Mouse (Mus musculus) hindbrain, embryonic 16.5 days (tissue): ENCODE measurements around the gene Vac14. TPM values are rescaled to one million over a fixed set of nuclear protein-coding genes. Genes with fewer than 3 reads are reported as not detected.
A peak's percentile ranks its signal among the peaks of the same experiment; 100 is the strongest.

Source experiments
- ATAC-seq: fragments of 200-750 bp; cut with Nextera tagmentation; 2 replicates; pipeline ENCODE4 v1.8.0; 2017; ENCODE audit warnings: moderate TSS enrichment, moderate library complexity
- H3K27ac ChIP-seq: fragments of 300-500 bp; sonication (generic); 2 replicates; pipeline ENCODE4 v1.5.1; 2014; ENCODE audit warnings: low read depth, mild to moderate bottlenecking, control low read depth, low read length, moderate library complexity
- H3K27me3 ChIP-seq: fragments of 300-500 bp; sonication (generic); replicated peaks from 2 replicates; pipeline ENCODE4 v1.6.1; 2014; ENCODE audit warnings: low read length; ENCODE audit not compliant: control insufficient read depth, insufficient read depth
- H3K36me3 ChIP-seq: fragments of 300-500 bp; sonication (generic); 2 replicates; pipeline ENCODE4 v1.6.1; 2014; ENCODE audit warnings: mild to moderate bottlenecking, low read length, moderate library complexity, mixed read lengths; ENCODE audit not compliant: control insufficient read depth, insufficient read depth
- H3K4me1 ChIP-seq: fragments of 300-500 bp; sonication (generic); 2 replicates; pipeline ENCODE4 v1.6.1; 2014; ENCODE audit warnings: low read depth, low read length; ENCODE audit not compliant: control insufficient read depth, insufficient read depth
- H3K4me2 ChIP-seq: fragments of 300-500 bp; sonication (generic); 2 replicates; pipeline ENCODE4 v1.6.1; 2014; ENCODE audit warnings: mild to moderate bottlenecking, low read length, control low read depth, moderate library complexity
- H3K4me3 ChIP-seq: fragments of 300-500 bp; sonication (generic); 2 replicates; pipeline ENCODE4 v1.5.1; 2014; ENCODE audit warnings: mild to moderate bottlenecking, low read length, control low read depth, moderate library complexity
- H3K9ac ChIP-seq: fragments of 300-500 bp; sonication (generic); 2 replicates; pipeline ENCODE4 v1.6.1; 2014; ENCODE audit warnings: low read depth, mild to moderate bottlenecking, control low read depth, low read length, moderate library complexity
- H3K9me3 ChIP-seq: fragments of 300-500 bp; sonication (generic); 2 replicates; pipeline ENCODE4 v1.6.1; 2014; ENCODE audit warnings: mild to moderate bottlenecking, low read length, moderate library complexity; ENCODE audit not compliant: control insufficient read depth
- WGBS: fragments of 180-500 bp; shearing (Covaris S2); extraction: QIAGEN DNeasy Blood & Tissue Kit; methylation state at CpG from one replicate; pipeline ENCODE4 v1.1.7; 2014; 5-methylcytosine and 5-hydroxymethylcytosine counted together
- polyA plus RNA-seq: library from polyadenylated mRNA; unstranded; fragments of >200 nt; fragmentation: Nextera tagmentation; extraction: Ambion mirVana; gene quantifications from 2 replicates; pipeline ENCODE4 v1.2.1, GENCODE M21; 2015

Gene Vac14
- polyA plus RNA-seq, 1 experiment from 2014 or later = 29.9 TPM

- ATAC-seq = no peak
- Histone ChIP-seq H3K9ac (no peak overlapping the region), H3K4me3 (no peak overlapping the region), H3K4me2 (no peak overlapping the region), H3K9me3 (no peaks in the 10 kb centered on the region), H3K36me3 (peaks cover 2% of the 10 kb centered on the region; the same call in 1 of the 2 replicates), H3K27ac (no peak overlapping the region), H3K27me3 (no peaks in the 10 kb centered on the region), H3K4me1 (peaks cover 6% of the 10 kb centered on the region)
- 89% methylated on average over 9 of the region's 9 CpGs for whole genome bisulfite sequencing
These were observed 71.6 kb downstream of the Vac14 start for GRCm38 (mm10) chr8:110689961-110690360.

DNA sequence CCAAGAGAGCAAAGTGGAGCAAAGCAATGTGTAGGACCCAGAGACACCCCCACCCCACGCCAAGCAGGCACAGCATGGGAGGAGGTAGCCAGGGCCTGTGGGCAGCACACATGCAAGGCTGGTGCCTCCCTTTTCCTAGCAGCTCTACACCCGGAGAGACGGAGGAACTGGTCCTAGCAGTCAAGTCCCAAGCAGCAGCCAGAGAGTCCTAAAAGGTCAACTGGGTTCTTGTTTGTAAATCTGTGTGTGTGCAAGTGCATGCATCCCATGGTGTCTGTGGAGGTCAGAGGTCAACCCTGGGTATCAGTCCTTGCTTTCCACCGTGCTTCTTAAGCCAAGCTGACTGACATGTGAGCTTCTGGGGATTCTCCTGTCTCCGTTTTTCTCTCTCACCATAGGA lies 75.8 kb downstream of the Vac14 start:
- Histone ChIP-seq H3K4me1 (peaks cover 20% of the 10 kb centered on the region), H3K36me3 (no peaks in the 10 kb centered on the region; the same call in 1 of the 2 replicates), H3K9me3 (no peaks in the 10 kb centered on the region), H3K4me3 (no peak overlapping the region), H3K4me2 (no peak overlapping the region), H3K27ac (peak overlapping the region; percentile 73; the same call in 1 of the 2 replicates), H3K9ac (no peak overlapping the region), H3K27me3 (no peaks in the 10 kb centered on the region)
- 78% methylated on average over 5 of the region's 5 CpGs for WGBS
- ATAC-seq = no peak

GRCm38 (mm10) chr8:110694826-110695225 lies 76.4 kb downstream of the Vac14 start:
- Histone ChIP-seq H3K36me3 (no peaks in the 10 kb centered on the region; the same call in none of the 2 replicates), H3K4me1 (peaks cover 20% of the 10 kb centered on the region), H3K9me3 (no peaks in the 10 kb centered on the region), H3K4me2 (no peak overlapping the region), H3K9ac (peak overlapping the region; percentile 14; the same call in 1 of the 2 replicates), H3K4me3 (no peak overlapping the region), H3K27ac (peak overlapping the region; percentile 73), H3K27me3 (no peaks in the 10 kb centered on the region)
- 61% methylated on average over 4 of the region's 4 CpGs for WGBS
- 0 out of 2 replicates have a peak, but pooled peaks have one; percentile 9 for ATAC-seq

GRCm38 (mm10) chr8:110695431-110695830 lies 77.0 kb downstream of the Vac14 start:
- 72% methylated on average over 5 of the region's 5 CpGs for WGBS
- Histone ChIP-seq H3K9ac (no peak overlapping the region), H3K27me3 (no peaks in the 10 kb centered on the region), H3K27ac (peak overlapping the region; percentile 73), H3K9me3 (no peaks in the 10 kb centered on the region), H3K36me3 (no peaks in the 10 kb centered on the region; the same call in none of the 2 replicates), H3K4me3 (no peak overlapping the region), H3K4me1 (peaks cover 23% of the 10 kb centered on the region), H3K4me2 (no peak overlapping the region)
- ATAC-seq = peak; percentile 67

- H3K9ac ChIP-seq = no peak overlapping the region
- WGBS = 79% methylated on average over 4 of the region's 4 CpGs
- H3K9me3 ChIP-seq = no peaks in the 10 kb centered on the region
These were observed 77.7 kb downstream of the Vac14 start for GRCm38 (mm10) chr8:110696051-110696450.

GRCm38 (mm10) chr8:110697571-110697970 lies 79.2 kb downstream of the Vac14 start:
- WGBS = 80% methylated on average over 5 of the region's 5 CpGs
- Histone ChIP-seq H3K4me3 (no peak overlapping the region), H3K4me2 (no peak overlapping the region), H3K27me3 (no peaks in the 10 kb centered on the region), H3K9me3 (no peaks in the 10 kb centered on the region), H3K36me3 (no peaks in the 10 kb centered on the region; the same call in none of the 2 replicates), H3K9ac (no peak overlapping the region), H3K27ac (no peak overlapping the region), H3K4me1 (peaks cover 32% of the 10 kb centered on the region)
- no peak for ATAC-seq

More at GRCm38 (mm10) chr8:110696051-110696450, 77.7 kb downstream of the Vac14 start:
- H3K4me3 ChIP-seq = no peak overlapping the region
- ATAC-seq = no peak
- H3K4me1 ChIP-seq = peaks cover 23% of the 10 kb centered on the region
- H3K27ac ChIP-seq = peak overlapping the region; percentile 73
- H3K4me2 ChIP-seq = no peak overlapping the region
- no peaks in the 10 kb centered on the region; the same call in none of the 2 replicates for H3K36me3 ChIP-seq
- H3K27me3 ChIP-seq = no peaks in the 10 kb centered on the region

GRCm38 (mm10) chr8:110698098-110698497 lies 79.7 kb downstream of the Vac14 start:
- Histone ChIP-seq H3K9me3 (no peaks in the 10 kb centered on the region), H3K27ac (no peak overlapping the region), H3K36me3 (no peaks in the 10 kb centered on the region; the same call in none of the 2 replicates), H3K4me2 (no peak overlapping the region), H3K4me1 (peaks cover 37% of the 10 kb centered on the region), H3K27me3 (no peaks in the 10 kb centered on the region), H3K4me3 (no peak overlapping the region), H3K9ac (no peak overlapping the region)
- ATAC-seq = no peak
- 95% methylated on average over 1 of the region's 1 CpGs for WGBS

DNA sequence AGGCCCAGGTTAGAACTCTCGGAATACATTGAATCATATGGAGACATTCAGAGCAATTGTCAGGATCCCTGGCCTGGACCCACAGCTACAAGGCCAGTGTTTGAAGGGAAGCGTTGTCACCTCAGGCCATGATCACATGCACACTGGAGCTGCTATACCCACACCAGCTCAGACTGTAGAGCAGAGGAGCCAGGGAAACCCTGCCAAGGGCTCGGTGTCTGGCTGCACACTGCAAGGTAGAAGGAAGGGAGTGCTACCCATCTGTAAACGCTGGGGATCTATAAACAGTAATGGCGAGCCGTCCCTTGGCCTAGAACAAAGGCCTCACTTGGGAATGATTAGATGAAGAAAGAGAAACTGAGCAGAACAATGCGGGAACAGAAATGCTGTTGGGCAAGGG lies 81.1 kb downstream of the Vac14 start:
- no peaks in the 10 kb centered on the region for H3K9me3 ChIP-seq
- peak overlapping the region; percentile 31; the same call in 1 of the 2 replicates for H3K27ac ChIP-seq
- H3K4me2 ChIP-seq = no peak overlapping the region
- no peaks in the 10 kb centered on the region for H3K27me3 ChIP-seq
- H3K4me1 ChIP-seq = peaks cover 37% of the 10 kb centered on the region
- WGBS = 82% methylated on average over 7 of the region's 7 CpGs
- H3K4me3 ChIP-seq = no peak overlapping the region
- H3K36me3 ChIP-seq = no peaks in the 10 kb centered on the region; the same call in none of the 2 replicates
- no peak for ATAC-seq
- H3K9ac ChIP-seq = no peak overlapping the region

- H3K27ac ChIP-seq = no peak overlapping the region
- H3K27me3 ChIP-seq = no peaks in the 10 kb centered on the region
- peaks cover 34% of the 10 kb centered on the region for H3K4me1 ChIP-seq
- no peak overlapping the region for H3K9ac ChIP-seq
- WGBS = 93% methylated on average over 2 of the region's 2 CpGs
- no peak overlapping the region for H3K4me3 ChIP-seq
- ATAC-seq = no peak
- no peak overlapping the region for H3K4me2 ChIP-seq
- no peaks in the 10 kb centered on the region for H3K9me3 ChIP-seq
- H3K36me3 ChIP-seq = no peaks in the 10 kb centered on the region; the same call in none of the 2 replicates
These were observed 82.2 kb downstream of the Vac14 start for GRCm38 (mm10) chr8:110700561-110700960.
